Mouse (Mus musculus): Measurements from ENCODE around the gene Ptgds. TPM values are rescaled to one million over a fixed set of nuclear protein-coding genes. Genes with fewer than 3 reads are reported as not detected.

Gene Ptgds
- polyA plus RNA-seq, 1 experiment from 2014 or later, result 1.1 TPM

GRCm38 (mm10) chr2:25497846-25498575 is 28.2 kb upstream of the Ptgds start:
- Histone ChIP-seq H3K9ac (no peak overlapping the region), H3K4me2 (replicated peaks) (no peak overlapping the region), H3K27me3 (replicated peaks) (no peaks in the 10 kb centered on the region), H3K36me3 (peaks cover 3% of the 10 kb centered on the region), H3K27ac (no peak overlapping the region), H3K4me1 (peaks cover 15% of the 10 kb centered on the region), H3K4me3 (no peak overlapping the region), H3K9me3 (no peaks in the 10 kb centered on the region)
- ATAC-seq (ENCODE audit: low FRiP score, low read depth), result no peak
- 63% methylated on average over 6 of the region's 6 CpGs for WGBS

DNA sequence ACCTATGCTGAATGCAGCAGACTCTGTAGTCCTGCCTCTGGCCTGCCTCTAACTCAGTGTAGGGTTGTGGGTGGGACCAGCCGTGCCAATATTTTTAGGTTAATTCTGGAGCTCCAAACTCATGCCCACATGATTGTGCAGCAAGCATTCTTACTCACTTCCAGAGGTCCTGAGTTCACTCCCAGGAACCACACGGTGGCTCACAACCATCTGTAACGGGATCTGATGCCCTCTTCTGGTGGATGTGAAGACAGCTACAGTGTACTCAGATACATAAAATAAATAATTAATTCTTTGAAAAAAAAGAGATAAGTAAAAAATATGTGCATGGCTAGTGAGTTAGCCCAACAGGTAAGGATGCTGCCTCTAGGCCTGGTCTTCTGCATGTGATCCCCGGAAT is 26.6 kb upstream of the Ptgds start:
- peaks cover 6% of the 10 kb centered on the region for H3K4me1 ChIP-seq
- no peak overlapping the region for H3K9ac ChIP-seq
- no peaks in the 10 kb centered on the region for H3K27me3 ChIP-seq (replicated peaks)
- ATAC-seq (ENCODE audit: low FRiP score, low read depth), result no peak
- H3K27ac ChIP-seq, result no peak overlapping the region
- H3K4me3 ChIP-seq, result no peak overlapping the region
- WGBS, result 45% methylated on average over 4 of the region's 4 CpGs
- no peak overlapping the region for H3K4me2 ChIP-seq (replicated peaks)
- H3K36me3 ChIP-seq, result no peaks in the 10 kb centered on the region
- H3K9me3 ChIP-seq, result no peaks in the 10 kb centered on the region

DNA sequence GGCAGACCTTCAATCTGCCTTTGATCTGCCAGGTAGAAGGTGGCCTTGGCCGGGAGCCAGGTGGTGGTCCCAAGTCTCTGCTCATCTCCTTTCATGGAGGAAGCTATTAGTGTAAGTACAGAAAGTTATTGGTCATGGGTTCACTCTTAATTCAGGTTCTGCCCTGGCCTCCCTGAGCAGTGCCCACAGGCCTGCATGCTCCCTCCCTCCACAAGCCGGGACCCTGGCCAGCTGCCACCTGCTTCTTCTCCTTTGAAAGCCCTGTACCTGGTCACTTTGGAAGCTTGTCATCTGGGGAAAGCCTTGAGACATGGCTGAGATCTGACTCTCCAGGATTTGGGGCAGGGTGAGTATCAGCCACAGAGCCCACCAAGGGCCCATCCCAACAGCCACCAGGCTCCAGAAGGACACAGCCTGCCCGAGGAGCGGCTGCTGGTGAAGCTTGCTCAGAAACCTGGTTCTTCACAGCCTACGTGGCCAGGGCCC is 23.7 kb upstream of the Ptgds start, which contains the start of gene Lcn12:
Lcn12 (minus strand) TSS at position 436 of the 486 bp plus-strand sequence.
- Histone ChIP-seq H3K27ac (no peak within 1 kb of the TSS), H3K4me1 (no peaks in the 10 kb centered on the region), H3K9ac (no peak within 1 kb of the TSS), H3K27me3 (replicated peaks) (no peaks in the 10 kb centered on the region), H3K9me3 (no peaks in the 10 kb centered on the region), H3K36me3 (no peaks in the 10 kb centered on the region), H3K4me2 (replicated peaks) (no peak within 1 kb of the TSS), H3K4me3 (no peak within 1 kb of the TSS)
- 83% methylated on average over 5 of the region's 5 CpGs for WGBS
- no peak for ATAC-seq (ENCODE audit: low FRiP score, low read depth)

DNA sequence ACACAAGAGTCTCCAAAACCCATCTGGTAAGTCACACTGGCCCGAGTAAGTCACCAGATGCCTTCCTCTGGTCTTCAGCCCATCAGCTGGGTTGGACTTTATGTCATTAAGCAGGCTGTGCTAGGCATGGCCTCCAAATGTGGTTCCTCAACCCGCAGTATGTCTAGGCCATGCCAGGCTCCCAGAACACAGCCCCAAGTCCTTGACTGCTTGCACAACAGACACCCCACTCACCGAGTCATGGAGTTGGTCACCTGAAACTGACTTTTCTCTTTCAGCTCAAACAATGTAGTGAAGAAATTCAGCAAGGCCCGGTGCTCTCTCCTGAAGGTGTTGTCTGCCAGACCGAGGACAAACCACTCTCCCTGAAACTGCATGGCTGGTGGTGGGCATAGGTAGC is 23.1 kb upstream of the Ptgds start:
- H3K27ac ChIP-seq, result no peak overlapping the region
- no peaks in the 10 kb centered on the region for H3K4me1 ChIP-seq
- 86% methylated on average over 5 of the region's 5 CpGs for WGBS
- no peak overlapping the region for H3K4me3 ChIP-seq
- H3K9me3 ChIP-seq, result no peaks in the 10 kb centered on the region
- no peak for ATAC-seq (ENCODE audit: low FRiP score, low read depth)
- H3K4me2 ChIP-seq (replicated peaks), result no peak overlapping the region
- H3K9ac ChIP-seq, result no peak overlapping the region
- H3K27me3 ChIP-seq (replicated peaks), result no peaks in the 10 kb centered on the region
- H3K36me3 ChIP-seq, result no peaks in the 10 kb centered on the region

- Histone ChIP-seq H3K9ac (no peak overlapping the region), H3K27ac (no peak overlapping the region), H3K4me2 (replicated peaks) (no peak overlapping the region), H3K36me3 (no peaks in the 10 kb centered on the region), H3K4me1 (no peaks in the 10 kb centered on the region), H3K9me3 (no peaks in the 10 kb centered on the region), H3K27me3 (replicated peaks) (no peaks in the 10 kb centered on the region), H3K4me3 (no peak overlapping the region)
- WGBS, result 81% methylated on average over 7 of the region's 7 CpGs
- no peak for ATAC-seq (ENCODE audit: low FRiP score, low read depth)
Measured at GRCm38 (mm10) chr2:25488671-25489068, 18.8 kb upstream of the Ptgds start.

- Histone ChIP-seq H3K27ac (no peak overlapping the region), H3K36me3 (no peaks in the 10 kb centered on the region), H3K27me3 (replicated peaks) (no peaks in the 10 kb centered on the region), H3K4me3 (no peak overlapping the region), H3K9me3 (no peaks in the 10 kb centered on the region), H3K4me1 (no peaks in the 10 kb centered on the region), H3K4me2 (replicated peaks) (no peak overlapping the region), H3K9ac (no peak overlapping the region)
- 77% methylated on average over 6 of the region's 6 CpGs for WGBS
- ATAC-seq (ENCODE audit: low FRiP score, low read depth), result no peak
Measured at GRCm38 (mm10) chr2:25487965-25488670, 18.3 kb upstream of the Ptgds start.

DNA sequence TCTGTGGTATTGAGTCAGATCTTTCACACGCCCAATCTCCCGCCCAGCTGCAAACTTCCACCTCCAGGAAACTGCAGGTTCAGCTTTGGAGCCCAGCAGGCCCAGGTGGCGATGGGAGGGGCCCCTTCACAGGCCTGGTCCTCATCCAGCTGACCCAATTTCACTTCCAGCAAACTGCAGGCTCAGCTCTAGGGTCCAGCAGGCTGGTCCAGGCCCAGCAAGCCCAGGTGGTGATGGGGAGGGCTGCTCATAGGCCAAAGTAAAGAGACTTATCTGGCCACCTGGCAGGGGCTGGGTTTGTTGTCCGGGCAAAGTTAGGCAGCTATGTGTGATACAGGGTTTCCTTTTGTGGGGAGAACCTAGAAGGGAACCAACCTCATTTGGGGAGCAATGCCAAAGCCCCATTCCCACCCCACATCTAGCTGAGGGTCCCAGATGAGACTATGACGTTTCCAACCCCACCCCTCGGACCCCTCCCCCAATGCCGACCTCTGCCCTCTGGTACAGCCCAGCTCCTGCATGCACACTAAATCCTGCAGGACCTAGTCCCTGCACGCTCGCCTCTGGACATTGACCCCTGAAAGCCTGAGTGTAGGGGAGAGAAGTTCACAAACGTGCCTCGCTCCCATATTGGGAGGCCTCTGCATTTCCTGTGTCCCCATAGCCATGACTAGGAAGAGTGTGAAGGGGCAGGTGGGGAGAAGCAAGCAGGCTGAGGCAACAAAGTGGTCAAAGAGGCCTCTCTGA is 15.2 kb upstream of the Ptgds start:
- H3K36me3 ChIP-seq, result no peaks in the 10 kb centered on the region
- 73% methylated on average over 11 of the region's 11 CpGs for WGBS
- no peak overlapping the region for H3K4me2 ChIP-seq (replicated peaks)
- no peaks in the 10 kb centered on the region for H3K4me1 ChIP-seq
- no peaks in the 10 kb centered on the region for H3K9me3 ChIP-seq
- H3K4me3 ChIP-seq, result no peak overlapping the region
- ATAC-seq (ENCODE audit: low FRiP score, low read depth), result no peak
- no peak overlapping the region for H3K9ac ChIP-seq
- H3K27me3 ChIP-seq (replicated peaks), result no peaks in the 10 kb centered on the region
- H3K27ac ChIP-seq, result no peak overlapping the region

GRCm38 (mm10) chr2:25482969-25483368 is 13.1 kb upstream of the Ptgds start:
- no peaks in the 10 kb centered on the region for H3K9me3 ChIP-seq
- no peak overlapping the region for H3K4me2 ChIP-seq (replicated peaks)
- H3K4me1 ChIP-seq, result no peaks in the 10 kb centered on the region
- no peak overlapping the region for H3K9ac ChIP-seq
- H3K36me3 ChIP-seq, result no peaks in the 10 kb centered on the region
- no peak overlapping the region for H3K27ac ChIP-seq
- ATAC-seq (ENCODE audit: low FRiP score, low read depth), result no peak
- WGBS, result 28% methylated on average over 7 of the region's 7 CpGs
- no peaks in the 10 kb centered on the region for H3K27me3 ChIP-seq (replicated peaks)
- no peak overlapping the region for H3K4me3 ChIP-seq

GRCm38 (mm10) chr2:25480541-25480940 is 10.7 kb upstream of the Ptgds start:
- Histone ChIP-seq H3K9ac (no peak overlapping the region), H3K4me1 (no peaks in the 10 kb centered on the region), H3K27me3 (replicated peaks) (no peaks in the 10 kb centered on the region; the same call in 1 of the 2 replicates), H3K4me3 (no peak overlapping the region), H3K4me2 (replicated peaks) (no peak overlapping the region), H3K27ac (no peak overlapping the region), H3K9me3 (no peaks in the 10 kb centered on the region), H3K36me3 (no peaks in the 10 kb centered on the region)
- WGBS, result 100% methylated on average over 1 of the region's 1 CpGs
- ATAC-seq (ENCODE audit: low FRiP score, low read depth), result no peak

GRCm38 (mm10) chr2:25479551-25480311 is 9.9 kb upstream of the Ptgds start:
- Histone ChIP-seq H3K4me2 (replicated peaks) (no peak overlapping the region), H3K4me1 (no peaks in the 10 kb centered on the region), H3K36me3 (no peaks in the 10 kb centered on the region), H3K4me3 (no peak overlapping the region), H3K9me3 (no peaks in the 10 kb centered on the region), H3K9ac (no peak overlapping the region), H3K27me3 (replicated peaks) (no peaks in the 10 kb centered on the region; the same call in 1 of the 2 replicates), H3K27ac (no peak overlapping the region)
- no peak for ATAC-seq (ENCODE audit: low FRiP score, low read depth)
- 73% methylated on average over 10 of the region's 10 CpGs for WGBS

- Histone ChIP-seq H3K9ac (no peak overlapping the region), H3K36me3 (no peaks in the 10 kb centered on the region), H3K27ac (no peak overlapping the region), H3K27me3 (replicated peaks) (no peaks in the 10 kb centered on the region; the same call in 1 of the 2 replicates), H3K9me3 (no peaks in the 10 kb centered on the region), H3K4me2 (replicated peaks) (no peak overlapping the region), H3K4me3 (no peak overlapping the region), H3K4me1 (no peaks in the 10 kb centered on the region)
- ATAC-seq (ENCODE audit: low FRiP score, low read depth), result no peak
- 91% methylated on average over 3 of the region's 3 CpGs for WGBS
Measured at GRCm38 (mm10) chr2:25477967-25478675, 8.3 kb upstream of the Ptgds start.

All from neural tube, embryonic 12.5 days (tissue).